Mouse (Mus musculus) testis, adult 2 months (tissue): ENCODE results near the gene Cog4. TPM values are rescaled to one million over a fixed set of nuclear protein-coding genes. Genes with fewer than 3 reads are reported as not detected.
"Not testable (repeated sequence)": the region's sequence is repeated elsewhere in the genome, so short reads cannot be mapped to it uniquely, and the experiment has no call there.

Source experiments
- H3K27ac ChIP-seq: fragments of 200-500 bp; 2 replicates; pipeline ENCODE4 v1.5.1; 2012; ENCODE audit warnings: low read depth, low read length; ENCODE audit not compliant: control insufficient read depth, insufficient read depth
- H3K27me3 ChIP-seq: fragments of 200-500 bp; 2 replicates; pipeline ENCODE4 v1.6.1; 2012; ENCODE audit warnings: mild to moderate bottlenecking, low read length, moderate library complexity; ENCODE audit not compliant: control insufficient read depth, insufficient read depth
- H3K36me3 ChIP-seq: fragments of 200-500 bp; 2 replicates; pipeline ENCODE4 v1.6.1; 2012; ENCODE audit warnings: mild to moderate bottlenecking, low read length; ENCODE audit not compliant: control insufficient read depth, insufficient read depth
- H3K4me1 ChIP-seq: fragments of 200-500 bp; 2 replicates; pipeline ENCODE4 v1.6.1; 2012; ENCODE audit warnings: low read length; ENCODE audit not compliant: control insufficient read depth, insufficient read depth
- H3K4me3 ChIP-seq: fragments of 200-500 bp; 2 replicates; pipeline ENCODE4 v1.5.1; 2012; ENCODE audit warnings: low read depth, mild to moderate bottlenecking, low read length, moderate library complexity, mixed read lengths; ENCODE audit not compliant: control insufficient read depth
- CTCF ChIP-seq: fragments of 200-500 bp; IDR thresholded peaks from 2 replicates; pipeline ENCODE4 v1.5.1; 2012; ENCODE audit warnings: low read depth, mild to moderate bottlenecking, inconsistent platforms, low read length, moderate library complexity; ENCODE audit not compliant: control insufficient read depth, insufficient read depth, insufficient replicate concordance
- POLR2A ChIP-seq: fragments of 200-500 bp; IDR thresholded peaks from 2 replicates; pipeline ENCODE4 v1.6.1; 2012; ENCODE audit warnings: low read depth, mild to moderate bottlenecking, inconsistent platforms, low read length, moderate library complexity; ENCODE audit not compliant: control insufficient read depth
- polyA plus RNA-seq: library from polyadenylated mRNA; depleted of rRNA; stranded (reverse); fragments of >200 nt; gene quantifications from 2 replicates; pipeline ENCODE4 v1.2.3, GENCODE M21; 2012

Cog4 gene
- polyA plus RNA-seq, 1 experiment: 49.6 TPM

DNA sequence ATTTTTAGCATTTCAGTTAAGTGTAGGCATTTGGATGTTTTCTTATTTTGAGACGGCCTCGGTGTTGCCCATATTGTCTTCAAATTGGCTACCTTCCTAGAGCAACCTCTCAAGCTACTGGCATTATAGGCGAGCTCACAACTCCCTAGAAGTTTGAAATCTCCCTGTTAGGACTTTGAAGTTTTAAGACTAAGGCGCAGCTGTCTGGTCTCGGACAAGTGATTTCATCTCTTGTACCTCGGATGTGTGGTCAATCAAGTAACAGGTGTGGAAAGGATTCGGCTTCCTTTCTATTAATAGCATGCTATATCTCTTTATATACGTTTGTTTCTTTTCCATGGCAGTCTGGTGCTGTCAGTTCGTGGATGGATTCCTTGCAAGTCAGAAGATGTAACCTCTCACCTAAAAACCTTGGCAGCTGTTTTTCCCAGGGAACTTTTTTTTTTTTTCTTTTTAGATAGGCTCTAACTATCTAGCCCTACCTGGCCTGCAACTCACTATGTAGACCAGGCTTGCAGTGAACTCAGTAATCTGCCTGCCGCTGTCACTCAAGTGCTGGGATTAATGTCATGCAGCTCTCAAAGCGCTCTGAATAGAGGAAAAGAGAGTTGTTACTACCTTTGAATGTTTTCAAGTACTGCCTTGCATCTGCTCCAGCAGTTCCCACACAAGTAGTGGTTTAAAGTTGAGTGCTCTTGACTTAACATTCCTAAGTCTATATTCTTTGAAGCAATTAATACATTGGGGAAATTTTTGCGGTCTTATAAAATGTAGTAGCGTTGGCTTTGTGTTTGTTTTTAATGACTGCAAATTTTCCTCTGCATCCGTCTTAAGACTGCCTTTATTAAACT lies 1.5 kb downstream of the Cog4 start:
- Histone ChIP-seq H3K36me3 (peaks cover 7% of the 10 kb centered on the region), H3K27ac (no peak overlapping the region), H3K27me3 (no peaks in the 10 kb centered on the region), H3K4me3 (peak overlapping the region; percentile 35; the same call in 1 of the 2 replicates), H3K4me1 (no peaks in the 10 kb centered on the region; the same call in 1 of the 2 replicates)
- TF ChIP-seq CTCF (no peak), POLR2A (no peak)

DNA sequence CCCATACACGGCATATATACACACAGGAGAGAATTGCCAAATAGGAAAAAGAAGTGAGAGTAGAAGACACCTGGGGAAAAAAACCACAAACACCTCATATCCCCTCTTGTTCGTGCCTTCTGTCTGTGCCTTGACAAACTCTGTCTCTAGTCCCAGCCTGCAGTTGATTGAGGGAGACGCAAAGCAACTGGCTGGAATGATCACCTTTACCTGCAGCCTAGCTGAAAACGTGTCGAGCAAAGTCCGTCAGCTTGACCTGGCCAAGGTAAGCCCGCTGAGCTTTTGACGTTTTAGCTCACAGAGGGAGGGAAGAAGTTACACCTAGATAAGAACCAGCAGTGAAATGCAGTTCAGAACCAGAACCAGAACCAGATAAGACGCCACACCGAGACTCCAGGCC lies 4.8 kb downstream of the Cog4 start:
- no peak overlapping the region for H3K27ac ChIP-seq

DNA sequence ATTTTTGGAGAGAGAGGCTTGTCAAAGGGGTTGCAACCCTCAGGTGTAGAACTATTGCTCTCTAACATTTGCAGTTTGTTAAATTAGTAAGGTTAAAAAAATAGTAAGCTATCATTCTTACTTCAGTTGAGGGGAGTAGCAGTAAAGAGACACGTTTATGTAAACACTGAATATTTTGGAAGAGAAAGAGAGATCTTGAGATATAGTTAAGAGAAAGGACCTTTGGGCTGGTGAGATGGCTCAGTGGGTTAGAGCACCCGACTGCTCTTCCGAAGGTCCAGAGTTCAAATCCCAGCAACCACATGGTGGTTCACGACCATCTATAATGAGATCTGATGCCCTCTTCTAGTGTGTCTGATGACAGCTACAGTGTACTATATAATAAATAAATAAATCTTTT lies 9.7 kb downstream of the Cog4 start:
- H3K27ac ChIP-seq, H3K27me3 ChIP-seq, H3K36me3 ChIP-seq, H3K4me1 ChIP-seq, H3K4me3 ChIP-seq: not testable (repeated sequence)

More for the DNA sequence above, 4.8 kb downstream of the Cog4 start:
- H3K36me3 ChIP-seq: peaks cover 5% of the 10 kb centered on the region; the same call in 1 of the 2 replicates
- TF ChIP-seq POLR2A (no peak), CTCF (no peak)
- no peaks in the 10 kb centered on the region; the same call in 1 of the 2 replicates for H3K4me1 ChIP-seq
- H3K27me3 ChIP-seq: no peaks in the 10 kb centered on the region
- no peak overlapping the region for H3K4me3 ChIP-seq

DNA sequence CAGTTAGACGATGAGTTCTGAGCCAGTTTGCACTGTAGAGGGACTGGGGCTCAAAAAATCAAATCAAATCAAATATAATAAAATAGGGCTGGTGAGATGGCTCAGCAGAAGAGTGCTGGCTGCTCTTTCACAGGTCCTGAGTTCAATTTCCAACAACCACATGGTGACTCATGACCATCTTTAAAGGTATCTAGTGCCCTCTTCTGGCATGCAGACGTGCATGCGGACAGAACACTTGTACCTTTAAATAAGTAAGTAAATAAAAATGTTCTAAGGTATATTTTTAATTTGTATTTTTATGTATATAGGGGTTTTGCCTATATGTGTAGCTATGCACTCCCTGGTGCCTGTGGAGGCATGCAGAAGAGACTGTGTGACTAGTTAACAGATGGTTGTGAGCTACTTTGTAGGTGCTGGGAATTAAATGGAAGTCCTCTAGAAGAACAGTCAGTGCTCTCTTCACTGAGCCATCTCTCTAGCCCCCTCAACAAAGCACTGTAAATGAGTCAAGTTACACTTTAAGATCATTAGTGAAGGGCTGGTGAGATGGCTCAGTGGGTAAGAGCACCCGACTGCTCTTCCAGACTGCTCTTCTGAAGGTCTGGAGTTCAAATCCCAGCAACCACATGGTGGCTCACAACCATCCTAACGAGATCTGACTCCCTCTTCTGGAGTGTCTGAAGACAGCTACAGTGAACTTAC lies 10.5 kb downstream of the Cog4 start:
- Histone ChIP-seq H3K27ac (no peak overlapping the region), H3K4me1 (no peaks in the 10 kb centered on the region), H3K36me3 (peaks cover 3% of the 10 kb centered on the region), H3K4me3 (no peak overlapping the region), H3K27me3 (no peaks in the 10 kb centered on the region)
- TF ChIP-seq CTCF: no peak
- TF ChIP-seq POLR2A: no peak

DNA sequence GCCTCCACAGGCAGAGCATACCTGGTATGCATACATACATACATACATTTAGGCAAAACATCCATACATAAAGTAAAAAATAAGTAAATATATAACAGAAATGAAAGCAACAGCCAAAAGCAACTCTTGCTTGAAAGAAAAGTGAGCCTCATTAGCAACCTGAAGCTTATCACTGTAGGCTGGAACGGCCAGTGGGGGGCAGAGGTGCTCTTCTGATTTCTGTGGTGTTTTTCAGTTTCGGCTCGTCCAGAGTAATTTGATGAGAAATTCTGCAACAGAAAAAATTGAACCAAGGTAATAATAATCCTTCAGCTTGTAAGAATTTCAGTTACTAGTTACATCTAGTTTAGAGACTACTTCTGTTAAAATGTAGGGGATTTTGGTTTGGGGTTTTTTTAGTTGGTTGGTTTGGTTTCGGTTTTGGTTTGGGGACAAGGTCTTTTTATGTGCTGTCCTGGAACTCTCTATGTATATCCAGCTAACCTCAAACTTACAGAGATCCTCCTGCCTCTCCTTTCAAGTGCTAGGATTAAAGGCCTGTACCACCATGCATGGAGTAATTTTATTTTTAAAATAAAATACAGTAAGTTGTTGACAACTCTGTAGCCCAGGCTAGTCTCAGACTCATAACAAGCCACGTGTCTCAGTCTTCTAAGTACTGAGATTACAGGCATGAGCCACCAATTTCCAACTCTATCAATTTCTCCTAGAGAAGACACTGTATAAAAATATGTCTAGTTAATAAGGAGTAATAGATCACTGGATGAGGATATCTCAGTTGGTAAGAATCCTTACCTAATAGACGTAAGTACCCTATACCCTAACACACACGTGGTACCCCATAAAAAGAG lies 13.5 kb downstream of the Cog4 start:
- Histone ChIP-seq H3K4me3 (no peak overlapping the region), H3K36me3 (peaks cover 3% of the 10 kb centered on the region)
- no peak for TF ChIP-seq POLR2A
- no peak for TF ChIP-seq CTCF

DNA sequence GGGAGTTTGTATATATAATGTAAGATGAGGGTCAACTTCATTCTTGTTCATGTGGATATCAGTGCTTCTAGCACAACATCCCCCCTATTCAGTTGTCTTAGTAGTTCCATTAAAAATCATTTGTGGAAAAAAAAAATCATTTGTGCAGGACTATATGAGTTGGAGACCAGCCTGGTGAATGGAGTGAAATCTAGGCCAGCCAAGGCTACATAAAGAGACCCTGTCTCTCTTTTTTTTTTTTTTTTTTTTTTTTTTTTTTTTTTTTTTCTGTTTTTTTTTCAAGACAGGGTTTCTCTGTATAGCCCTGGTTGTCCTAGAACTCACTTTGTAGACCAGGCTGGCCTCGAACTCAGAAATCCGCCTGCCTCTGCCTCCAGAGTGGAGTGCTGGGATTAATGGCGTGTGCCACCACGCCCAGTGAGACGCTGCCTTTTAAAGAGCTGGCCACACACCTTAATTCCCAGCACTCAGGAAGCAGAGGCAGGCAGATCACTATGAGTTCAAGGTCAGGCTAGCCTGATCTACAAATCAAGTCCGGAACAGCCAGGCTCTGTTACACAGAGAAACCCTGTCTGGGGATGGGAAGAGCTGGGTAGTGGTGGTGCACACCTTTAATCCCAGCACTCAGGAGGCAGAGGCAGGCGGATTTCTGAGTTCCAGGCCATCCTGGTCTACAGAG lies 15.1 kb downstream of the Cog4 start:
- H3K27me3 ChIP-seq, H3K4me3 ChIP-seq, H3K36me3 ChIP-seq, H3K27ac ChIP-seq, H3K4me1 ChIP-seq: not testable (repeated sequence)

More for the DNA sequence above, 13.5 kb downstream of the Cog4 start:
- H3K27ac ChIP-seq: no peak overlapping the region
- H3K4me1 ChIP-seq: no peaks in the 10 kb centered on the region
- H3K27me3 ChIP-seq: no peaks in the 10 kb centered on the region

DNA sequence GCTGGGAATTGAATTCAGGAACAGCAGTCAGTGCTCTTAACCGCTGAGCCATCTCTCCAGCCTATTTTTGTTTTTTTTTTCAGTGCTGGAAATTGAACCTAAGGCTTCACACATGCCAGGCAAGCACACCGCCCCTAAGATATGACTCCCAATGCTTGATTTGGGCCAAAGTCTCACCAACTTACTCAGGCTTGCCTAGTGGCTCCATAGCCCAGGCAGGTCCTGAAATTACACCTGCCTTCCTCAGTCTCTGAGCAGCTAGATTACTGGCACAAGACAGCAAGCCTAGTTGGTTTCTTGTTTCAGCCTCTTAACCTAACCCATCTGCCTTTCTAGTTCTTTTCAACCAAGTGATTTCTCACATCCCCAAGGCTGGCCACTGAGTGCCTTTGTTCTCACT lies 24.1 kb downstream of the Cog4 start:
- Histone ChIP-seq H3K4me1 (no peaks in the 10 kb centered on the region), H3K36me3 (peaks cover 2% of the 10 kb centered on the region; the same call in 1 of the 2 replicates), H3K27me3 (no peaks in the 10 kb centered on the region), H3K27ac (no peak overlapping the region), H3K4me3 (no peak overlapping the region)
- TF ChIP-seq POLR2A: no peak
- no peak for TF ChIP-seq CTCF
